Mouse (Mus musculus): ENCODE data around the gene Slc17a9.
"Not testable (repeated sequence)": the region's sequence is repeated elsewhere in the genome, so short reads cannot be mapped to it uniquely, and the experiment has no call there.

Slc17a9 gene

GRCm38 (mm10) chr2:180710276-180711155, 14.5 kb upstream of the Slc17a9 start:
- no peak for DNase-seq (ENCODE audit: extremely low spot score, low spot score)

- no peak for DNase-seq (ENCODE audit: extremely low spot score, low spot score)
Measured at GRCm38 (mm10) chr2:180711527-180711926, 13.5 kb upstream of the Slc17a9 start.

- DNase-seq (ENCODE audit: extremely low spot score, low spot score): no peak
Measured at GRCm38 (mm10) chr2:180712037-180712689, 12.9 kb upstream of the Slc17a9 start.

- not testable (repeated sequence) for DNase-seq (ENCODE audit: extremely low spot score, low spot score)
Measured at GRCm38 (mm10) chr2:180722748-180723147, 2.3 kb upstream of the Slc17a9 start.

DNA sequence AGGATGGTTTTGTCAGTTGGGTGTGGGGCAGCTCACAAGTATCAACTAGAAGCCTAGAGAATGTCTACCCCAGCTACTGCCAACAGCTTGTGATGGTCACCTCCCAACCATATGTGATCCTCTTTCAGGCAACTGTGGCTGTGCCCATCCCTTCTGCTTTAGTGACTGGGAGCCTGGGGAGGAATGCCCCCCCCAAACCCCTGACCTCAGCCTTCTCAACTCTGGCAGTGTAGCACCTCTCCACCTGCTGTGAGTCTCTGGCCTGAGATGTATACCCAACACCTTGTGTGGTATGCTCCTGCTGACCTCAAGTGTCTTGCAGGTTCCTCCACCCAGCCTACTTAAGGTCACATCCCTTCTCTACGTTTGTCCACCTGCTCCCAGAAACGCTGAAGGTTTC, 1.2 kb upstream of the Slc17a9 start:
- no peak for DNase-seq (ENCODE audit: extremely low spot score, low spot score)

DNA sequence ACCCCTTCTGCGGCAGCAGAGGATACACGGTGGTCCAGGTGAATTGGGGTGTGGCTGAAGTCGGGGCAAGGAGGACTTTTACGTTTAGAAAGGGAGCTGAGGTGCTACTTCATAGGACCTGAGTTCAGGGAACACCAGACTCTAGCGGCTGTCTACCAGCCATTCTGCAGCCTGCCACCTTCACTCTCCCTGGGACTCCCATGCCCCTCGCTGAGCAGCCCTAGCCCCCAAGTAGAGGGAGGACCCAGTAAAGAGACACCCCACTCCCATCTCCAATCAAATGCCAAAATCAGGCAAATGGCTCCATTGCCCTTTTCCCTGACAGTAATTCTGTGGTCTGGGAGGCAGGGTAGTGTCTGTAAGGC, 333 bp downstream of the Slc17a9 start:
- DNase-seq (ENCODE audit: extremely low spot score, low spot score): no peak

DNA sequence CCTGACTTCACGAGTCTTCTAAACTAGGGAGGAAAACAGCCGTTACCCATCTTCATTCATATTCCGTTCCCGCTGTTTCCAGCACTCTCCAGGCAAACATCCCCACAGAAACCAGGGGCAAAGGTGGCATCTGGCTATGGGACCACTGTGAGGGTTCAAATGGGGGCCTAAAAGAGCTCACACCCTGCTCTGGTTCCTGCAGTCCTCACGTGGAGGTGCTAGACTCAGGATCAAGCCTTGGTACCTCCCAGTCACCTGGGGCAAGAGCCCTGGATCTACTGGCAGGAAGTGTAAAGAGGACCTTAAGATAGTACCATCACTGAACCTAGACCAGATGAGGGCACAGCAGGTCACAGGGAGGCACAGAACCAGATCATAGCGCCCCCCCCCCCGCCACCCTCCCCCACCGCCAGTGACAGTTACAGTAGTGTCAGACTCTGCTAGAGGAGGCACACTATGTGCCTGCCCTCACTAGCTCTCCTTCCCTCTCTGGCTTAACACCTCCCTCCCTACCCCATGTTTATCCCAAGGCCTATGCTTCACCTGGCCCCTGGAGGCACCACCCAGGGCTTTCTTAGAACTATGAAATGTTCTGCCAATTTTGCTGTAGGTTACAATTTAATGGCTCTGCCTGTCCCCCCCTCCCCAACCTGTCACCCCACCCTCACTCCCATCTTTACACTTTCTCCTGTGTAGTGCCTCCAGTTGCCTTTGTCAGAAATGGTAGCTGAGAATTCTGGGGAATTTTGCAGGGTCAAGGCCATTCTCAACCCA, 980 bp downstream of the Slc17a9 start:
- no peak for DNase-seq (ENCODE audit: extremely low spot score, low spot score)

- DNase-seq (ENCODE audit: extremely low spot score, low spot score): no peak
Measured at GRCm38 (mm10) chr2:180726658-180727442, 1.8 kb downstream of the Slc17a9 start.

GRCm38 (mm10) chr2:180727613-180728021, 2.6 kb downstream of the Slc17a9 start:
- no peak for DNase-seq (ENCODE audit: extremely low spot score, low spot score)

- DNase-seq (ENCODE audit: extremely low spot score, low spot score): no peak
Measured at GRCm38 (mm10) chr2:180731036-180731435, 6.0 kb downstream of the Slc17a9 start.

- DNase-seq (ENCODE audit: extremely low spot score, low spot score): no peak
Measured at GRCm38 (mm10) chr2:180731984-180732383, 6.9 kb downstream of the Slc17a9 start.

- DNase-seq (ENCODE audit: extremely low spot score, low spot score): no peak
Measured at GRCm38 (mm10) chr2:180735232-180735631, 10.2 kb downstream of the Slc17a9 start.

GRCm38 (mm10) chr2:180737984-180738383, 12.9 kb downstream of the Slc17a9 start:
- DNase-seq (ENCODE audit: extremely low spot score, low spot score): no peak

GRCm38 (mm10) chr2:180740349-180740748, 15.3 kb downstream of the Slc17a9 start:
- no peak for DNase-seq (ENCODE audit: extremely low spot score, low spot score)

DNA sequence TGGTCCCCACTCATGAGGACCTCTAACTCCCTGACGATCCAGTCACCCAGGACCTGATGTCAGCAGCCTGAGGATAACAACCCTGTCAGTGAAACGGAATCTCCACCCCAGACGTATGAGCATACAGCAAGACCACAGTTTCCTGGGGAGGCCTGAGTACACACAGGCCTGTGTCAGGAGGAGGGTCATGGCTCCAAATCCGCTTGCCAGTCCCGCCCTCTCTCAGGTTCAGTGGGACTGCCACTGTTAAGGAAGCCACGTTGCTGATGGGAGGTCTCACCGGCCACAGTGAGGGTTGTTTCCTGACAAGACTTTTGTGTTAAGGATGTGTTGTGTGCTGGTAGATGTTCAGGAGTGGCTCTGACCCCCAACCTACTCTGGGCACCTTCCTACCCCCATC, 16.4 kb downstream of the Slc17a9 start:
- no peak for DNase-seq (ENCODE audit: extremely low spot score, low spot score)

- no peak for DNase-seq (ENCODE audit: extremely low spot score, low spot score)
Measured at GRCm38 (mm10) chr2:180742820-180743219, 17.8 kb downstream of the Slc17a9 start.

DNA sequence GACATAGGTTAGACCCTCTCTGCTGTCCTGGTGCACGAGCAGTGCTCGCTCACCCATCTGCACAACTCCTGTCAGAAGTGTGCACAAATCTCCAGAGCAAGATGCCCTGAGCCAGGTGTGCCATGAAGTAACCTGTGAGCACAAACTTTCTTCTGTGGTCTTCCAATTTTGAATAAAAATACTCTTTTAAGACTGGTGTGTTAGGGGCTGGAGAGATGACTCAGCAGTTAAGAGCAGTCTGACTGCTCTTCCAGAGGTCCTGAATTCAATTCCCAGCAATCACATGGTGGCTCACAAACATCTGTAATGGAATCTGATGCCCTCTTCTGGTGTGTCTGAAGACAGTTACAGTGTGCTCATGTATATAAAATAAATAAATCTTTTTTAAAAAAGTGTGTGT, 18.3 kb downstream of the Slc17a9 start:
- no peak for DNase-seq (ENCODE audit: extremely low spot score, low spot score)

GRCm38 (mm10) chr2:180745248-180745927, 20.3 kb downstream of the Slc17a9 start:
- DNase-seq (ENCODE audit: extremely low spot score, low spot score): peak; percentile 85

DNA sequence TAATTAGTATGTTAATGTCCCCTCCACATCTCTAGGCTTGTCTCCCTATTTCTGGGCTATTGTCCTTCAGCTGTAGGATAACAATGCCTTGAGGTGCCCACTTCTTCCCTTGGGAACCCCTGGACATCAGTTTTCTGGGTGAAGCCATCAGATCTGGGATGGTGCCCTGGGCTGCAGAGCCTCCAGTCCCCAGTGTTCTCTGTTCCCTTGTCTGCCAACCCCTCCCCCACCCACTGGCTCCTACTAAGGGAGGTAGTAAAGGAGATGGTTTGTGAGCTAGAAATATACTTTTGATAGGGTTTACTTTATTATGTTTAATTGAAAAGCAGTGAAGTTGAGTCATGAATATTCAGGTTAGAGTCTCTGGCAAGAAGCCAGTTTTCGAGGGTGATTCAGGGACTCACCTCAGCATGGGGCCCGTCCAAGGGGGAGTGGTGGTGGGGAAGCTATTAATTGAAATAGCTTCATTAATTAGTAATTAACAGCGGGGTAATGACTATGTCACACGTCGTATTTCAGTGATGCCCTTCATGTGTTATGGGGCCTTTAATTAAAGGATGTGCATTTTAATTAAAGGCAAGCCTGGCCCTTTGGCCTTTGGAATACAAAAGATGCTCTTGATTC, 21.6 kb downstream of the Slc17a9 start:
- DNase-seq (ENCODE audit: extremely low spot score, low spot score): no peak

DNA sequence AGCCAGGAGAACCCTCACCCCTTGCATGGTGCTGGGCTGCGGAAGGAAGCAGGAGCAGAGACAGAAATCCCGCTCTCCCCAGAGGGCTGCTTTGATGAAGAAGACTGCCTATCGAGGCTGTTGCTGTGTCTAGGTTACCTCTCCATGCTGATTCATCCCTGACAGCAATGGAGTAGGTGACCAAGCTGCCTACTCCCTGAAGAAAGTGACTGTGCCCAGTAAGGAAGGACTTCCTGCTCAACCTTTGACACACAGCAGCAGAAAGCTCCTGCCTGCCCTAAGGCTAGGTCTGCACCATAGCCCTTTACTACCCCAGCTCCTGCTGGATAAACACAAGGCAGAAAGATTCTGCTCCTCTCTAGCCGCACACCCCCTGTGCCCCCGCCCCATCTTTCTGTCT, 23.8 kb downstream of the Slc17a9 start:
- no peak for DNase-seq (ENCODE audit: extremely low spot score, low spot score)

Measured in neural tube, embryonic 10.5 days (tissue).